Mouse (Mus musculus) kidney, adult 2 months (tissue): ENCODE results near the gene Ttll4.

Experiments
- CTCF ChIP-seq: fragments of 200-500 bp; conservative IDR thresholded peaks from 2 replicates; pipeline ENCODE4 v1.5.1; 2011; ENCODE audit warnings: low read depth, mild to moderate bottlenecking, control low read depth, low read length, moderate library complexity, mixed read lengths; ENCODE audit not compliant: insufficient read depth, insufficient read length
- POLR2A ChIP-seq: fragments of 200-500 bp; IDR thresholded peaks from one replicate; pipeline ENCODE4 v1.6.1; 2011; ENCODE audit warnings: low read depth, low read length, control low read depth

DNA sequence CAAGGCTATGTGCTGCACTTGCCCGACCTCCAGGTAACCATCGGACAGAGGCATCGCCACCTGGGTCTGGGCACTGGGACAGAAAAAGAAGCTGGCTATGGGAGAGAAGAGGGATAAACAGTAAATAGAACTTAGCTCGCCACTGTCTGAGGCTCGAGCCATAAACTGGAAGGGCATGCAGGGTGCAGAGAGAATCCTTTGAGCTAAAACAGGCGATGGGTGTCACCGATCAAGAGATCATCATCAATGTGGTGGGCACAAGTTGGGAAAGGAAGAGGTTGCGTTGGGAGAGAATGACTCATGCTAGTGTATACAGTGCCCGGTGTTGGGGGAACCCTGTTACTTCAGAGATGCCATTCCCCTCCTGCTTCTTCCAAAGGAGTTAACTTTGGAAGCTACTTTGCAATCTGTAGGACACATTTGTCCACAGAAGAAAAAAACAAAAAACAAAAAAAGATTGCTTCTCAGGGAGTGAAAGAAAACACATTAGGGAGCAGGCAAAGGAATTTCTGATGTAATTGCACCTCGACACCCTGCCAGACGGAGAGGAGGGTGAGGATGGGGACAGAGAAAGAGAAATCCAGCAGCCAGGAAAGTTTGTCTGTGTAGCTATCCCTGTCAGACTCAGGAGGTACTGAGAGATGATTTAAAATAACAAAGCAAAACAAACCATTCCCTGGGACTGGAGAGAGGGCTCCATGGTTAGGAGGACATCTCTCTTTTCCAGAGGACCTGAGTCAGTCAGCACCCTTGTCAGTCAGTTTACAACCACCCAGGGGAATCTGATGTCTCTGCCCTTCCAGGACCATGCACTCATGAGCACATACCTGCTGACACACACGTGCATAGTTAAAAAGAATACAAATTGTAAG lies 52.5 kb downstream of the Ttll4 start:
- TF ChIP-seq POLR2A = no peak
- no peak for TF ChIP-seq CTCF
